Mouse (Mus musculus) heart, embryonic 10.5 days (tissue): ENCODE data around the gene Lrrc73. TPM values are rescaled to one million over a fixed set of nuclear protein-coding genes. Genes with fewer than 3 reads are reported as not detected.

Source experiments
- microRNA counts: library from miRNA; unstranded; fragments of <30 nt; microRNA quantifications from one replicate; lab custom pipeline; 2017
- microRNA-seq: library from miRNA; unstranded; fragments of <30 nt; microRNA quantifications from one replicate; pipeline ENCODE4, GENCODE M21; 2017
- polyA plus RNA-seq: library from polyadenylated mRNA; unstranded; fragments of >200 nt; fragmentation: Nextera tagmentation; extraction: Ambion mirVana; gene quantifications from 2 replicates; pipeline ENCODE4 v1.2.1, GENCODE M21; 2016

Gene Lrrc73
- polyA plus RNA-seq, 1 experiment from 2014 or later, result 0.38 TPM

MicroRNA genes within 50 kb of the gene (microRNA counts, 519-probe panel; counts per million panel counts)
- microRNA mmu-miR-693-3p (lab: Ali Mortazavi, UCI) (not detected), microRNA mmu-miR-693-5p (lab: Ali Mortazavi, UCI) (not detected)

Small RNAs within 50 kb of the gene (microRNA-seq; reads per million reads assigned to microRNA genes)
- gene Mir693, result not detected

Other genes with a start within 250 kb of the Lrrc73 start
- 4.5 and 6.0 TPM in 2 replicates for gene Vegfa, start 221.2 kb upstream of the Lrrc73 start, polyA plus RNA-seq
- gene Mrps18a, start 142.5 kb upstream of the Lrrc73 start, polyA plus RNA-seq, result 150 and 166 TPM in 2 replicates
- 5.1 and 7.3 TPM in 2 replicates for gene Rsph9, start 109.3 kb upstream of the Lrrc73 start, polyA plus RNA-seq
- gene Mad2l1bp, start 100.0 kb upstream of the Lrrc73 start, polyA plus RNA-seq, result 39.9 and 41.6 TPM in 2 replicates
- 32.3 and 34.9 TPM in 2 replicates for gene Gtpbp2, start 92.5 kb upstream of the Lrrc73 start, polyA plus RNA-seq
- gene Polh, start 50.9 kb upstream of the Lrrc73 start, polyA plus RNA-seq, result 8.3 and 12.2 TPM in 2 replicates
- gene Xpo5, start 50.7 kb upstream of the Lrrc73 start, polyA plus RNA-seq, result 33.5 and 42.8 TPM in 2 replicates
- gene Polr1c, start 5.5 kb upstream of the Lrrc73 start, polyA plus RNA-seq, result 53.8 and 81.2 TPM in 2 replicates
- gene Yipf3, start 5.5 kb upstream of the Lrrc73 start, polyA plus RNA-seq, result 77.0 and 83.9 TPM in 2 replicates
- gene Tjap1, start 29.5 kb downstream of the Lrrc73 start, polyA plus RNA-seq, result 46.5 and 55.8 TPM in 2 replicates
- 0.36 and 0.77 TPM in 2 replicates for gene Dlk2, start 43.9 kb downstream of the Lrrc73 start, polyA plus RNA-seq
- 5.4 and 7.3 TPM in 2 replicates for gene Abcc10, start 74.8 kb downstream of the Lrrc73 start, polyA plus RNA-seq
- gene Zfp318, start 130.2 kb downstream of the Lrrc73 start, polyA plus RNA-seq, result 6.1 and 7.0 TPM in 2 replicates
- 0.54 and 0.83 TPM in 2 replicates for gene Crip3, start 175.4 kb downstream of the Lrrc73 start, polyA plus RNA-seq
- gene Slc22a7, start 184.9 kb downstream of the Lrrc73 start, polyA plus RNA-seq, result 0.15 and 0.30 TPM in 2 replicates
- 0.09 and 0.14 TPM in 2 replicates for gene Ttbk1, start 234.1 kb downstream of the Lrrc73 start, polyA plus RNA-seq
- gene Dnph1, start 243.2 kb downstream of the Lrrc73 start, polyA plus RNA-seq, result 36.5 and 52.8 TPM in 2 replicates